Mouse (Mus musculus) intestine, embryonic 14.5 days (tissue): ENCODE measurements at regions not wholly inside any gene's neighbourhood (a gene's known extent, or its start where the extent isn't known, plus 50 kb on each side); places are given as distances from the start of the nearest gene placed in this dataset.

Experiments used
- ATAC-seq: fragments of 200-750 bp; cut with Nextera tagmentation; replicated peaks from 2 replicates; pipeline ENCODE4 v1.8.0; 2017; ENCODE audit warnings: low read depth, moderate number of reproducible peaks, moderate TSS enrichment, moderate library complexity; ENCODE audit not compliant: low FRiP score, low TSS enrichment
- DNase-seq: peaks from one replicate; pipeline ENCODE4 v3.0.0-alpha.2; 2018; ENCODE audit warnings: low spot score
- H3K27ac ChIP-seq: fragments of 300-500 bp; sonication (generic); 2 replicates; pipeline ENCODE4 v1.5.1; 2014; ENCODE audit warnings: low read depth, mild to moderate bottlenecking, control low read depth
- H3K27me3 ChIP-seq: fragments of 300-500 bp; sonication (generic); replicated peaks from 2 replicates; pipeline ENCODE4 v1.6.1; 2014; ENCODE audit warnings: low read length, control low read depth; ENCODE audit not compliant: control insufficient read depth, insufficient read depth
- H3K36me3 ChIP-seq: fragments of 300-500 bp; sonication (generic); 2 replicates; pipeline ENCODE4 v1.6.1; 2014; ENCODE audit warnings: low read length, control low read depth; ENCODE audit not compliant: control insufficient read depth, insufficient read depth
- H3K4me1 ChIP-seq: fragments of 300-500 bp; sonication (generic); replicated peaks from 2 replicates; pipeline ENCODE4 v1.6.1; 2014; ENCODE audit warnings: low read length, control low read depth, mixed read lengths; ENCODE audit not compliant: control insufficient read depth, insufficient read depth
- H3K4me2 ChIP-seq: fragments of 300-500 bp; sonication (generic); 2 replicates; pipeline ENCODE4 v1.6.1; 2014; ENCODE audit warnings: low read length
- H3K4me3 ChIP-seq: fragments of 300-500 bp; sonication (generic); 2 replicates; pipeline ENCODE4 v1.5.1; 2014; ENCODE audit warnings: low read depth, low read length, control low read depth, mixed read lengths
- H3K9ac ChIP-seq: fragments of 300-500 bp; sonication (generic); 2 replicates; pipeline ENCODE4 v1.6.1; 2014; ENCODE audit warnings: mild to moderate bottlenecking, low read length
- H3K9me3 ChIP-seq: fragments of 300-500 bp; sonication (generic); 2 replicates; pipeline ENCODE4 v1.6.1; 2016; ENCODE audit warnings: low read length, control low read depth; ENCODE audit not compliant: control insufficient read depth
- WGBS: fragments of 180-500 bp; shearing (Covaris S2); extraction: QIAGEN DNeasy Blood & Tissue Kit; methylation state at CpG from one replicate; pipeline ENCODE4 v1.1.7; 2014; 5-methylcytosine and 5-hydroxymethylcytosine counted together

- WGBS, result 69% methylated on average over 3 of the region's 3 CpGs
- Histone ChIP-seq H3K4me2 (no peak overlapping the region), H3K4me1 (no peaks in the 10 kb centered on the region), H3K27ac (no peak overlapping the region), H3K4me3 (no peak overlapping the region), H3K36me3 (no peaks in the 10 kb centered on the region), H3K9me3 (no peaks in the 10 kb centered on the region), H3K9ac (no peak overlapping the region), H3K27me3 (no peaks in the 10 kb centered on the region)
- ATAC-seq (no peak), DNase-seq (no peak)
These were observed 51.1 kb upstream of the Nampt start for GRCm38 (mm10) chr12:32768082-32768743.

- Histone ChIP-seq H3K9me3 (no peaks in the 10 kb centered on the region), H3K27me3 (no peaks in the 10 kb centered on the region), H3K4me2 (no peak overlapping the region), H3K4me3 (no peak overlapping the region), H3K4me1 (no peaks in the 10 kb centered on the region), H3K27ac (no peak overlapping the region), H3K36me3 (no peaks in the 10 kb centered on the region), H3K9ac (no peak overlapping the region)
- ATAC-seq, result no peak
- WGBS, result 69% methylated on average over 3 of the region's 3 CpGs
- DNase-seq, result no peak
These were observed 50.4 kb upstream of the Nampt start for GRCm38 (mm10) chr12:32768744-32769535.
